23 mouse cellular contexts compared by ENCODE assay signal in the genomic region with DNA sequence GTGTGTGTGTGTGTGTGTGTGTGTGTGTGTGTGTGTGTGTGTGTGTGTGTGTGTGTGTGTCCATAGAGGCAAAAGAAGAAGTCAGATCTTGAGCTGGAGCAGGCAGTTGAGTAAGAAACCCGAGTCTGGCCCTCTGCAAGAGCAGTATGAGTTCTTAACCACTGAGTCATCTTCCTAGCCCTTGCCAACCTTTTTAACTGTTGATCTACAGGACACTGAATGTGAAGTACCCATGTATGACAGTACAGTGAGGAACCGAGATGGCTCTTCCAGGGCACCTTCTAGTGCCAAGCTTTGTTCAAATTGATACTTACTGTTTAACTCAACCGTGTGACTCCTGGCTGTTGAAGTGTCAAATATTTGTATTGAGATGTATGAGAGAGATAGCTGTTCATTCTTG.
DNase-seq lines count a peak whose midpoint lies in the region; ATAC-seq lines count a peak whose summit lies in the region.
"Had no signal": no experiment of that assay in that cellular context is flagged by ENCODE, and none has a peak within 500 bp of the region (broad histone marks: within the 10 kb centered on the region; RNA-seq: fewer than 3 reads in every experiment).

No protein-coding gene starts in this region.

- H3K4me2 ChIP-seq in neural tube, embryonic 15.5 days = no peak overlapping the region
- H3K4me2 ChIP-seq in forebrain, embryonic 13.5 days = no peak overlapping the region
- H3K4me2 ChIP-seq: embryonic facial prominence, embryonic 13.5 days; embryonic facial prominence, embryonic 15.5 days; forebrain, embryonic 12.5 days; forebrain, embryonic 15.5 days had no signal

- 0 out of 2 replicates have a peak overlapping the region, but pooled peaks have one; percentile 9 for H3K27ac ChIP-seq in neural tube, embryonic 15.5 days (replicated peaks)
- H3K27ac ChIP-seq in forebrain, embryonic 13.5 days = no peak overlapping the region
- H3K27ac ChIP-seq: embryonic facial prominence, embryonic 13.5 days; embryonic facial prominence, embryonic 15.5 days; forebrain, embryonic 10.5 days; forebrain, embryonic 12.5 days; forebrain, embryonic 15.5 days had no signal

- H3K4me1 ChIP-seq in neural tube, embryonic 15.5 days = peaks cover 19% of the 10 kb centered on the region
- H3K4me1 ChIP-seq in forebrain, embryonic 13.5 days = 0 out of 2 replicates have a peak, but pooled peaks cover 2% of the 10 kb centered on the region
- H3K4me1 ChIP-seq: embryonic facial prominence, embryonic 13.5 days; embryonic facial prominence, embryonic 15.5 days; forebrain, embryonic 12.5 days; forebrain, embryonic 15.5 days had no signal

- no peaks in the 10 kb centered on the region for H3K27me3 ChIP-seq in neural tube, embryonic 15.5 days (replicated peaks)
- no peaks in the 10 kb centered on the region for H3K27me3 ChIP-seq in forebrain, embryonic 13.5 days
- H3K27me3 ChIP-seq: embryonic facial prominence, embryonic 13.5 days; embryonic facial prominence, embryonic 15.5 days; forebrain, embryonic 12.5 days; forebrain, embryonic 15.5 days had no signal

- no peak overlapping the region for H3K9ac ChIP-seq in neural tube, embryonic 15.5 days (replicated peaks)
- H3K9ac ChIP-seq in forebrain, embryonic 13.5 days = no peak overlapping the region
- H3K9ac ChIP-seq: embryonic facial prominence, embryonic 13.5 days; embryonic facial prominence, embryonic 15.5 days; forebrain, embryonic 12.5 days; forebrain, embryonic 15.5 days; forebrain, postnatal 0 days had no signal

- 84% methylated on average over 3 of the region's 3 CpGs for WGBS in neural tube, embryonic 15.5 days
- WGBS in forebrain, embryonic 13.5 days = 94% methylated on average over 3 of the region's 3 CpGs

- H3K4me3 ChIP-seq in neural tube, embryonic 15.5 days (replicated peaks) = no peak overlapping the region
- H3K4me3 ChIP-seq in forebrain, embryonic 13.5 days = no peak overlapping the region
- H3K4me3 ChIP-seq: embryonic facial prominence, embryonic 13.5 days; embryonic facial prominence, embryonic 15.5 days; erythroblast, embryonic 14.5 days; forebrain, embryonic 10.5 days; forebrain, embryonic 12.5 days; forebrain, embryonic 15.5 days had no signal

- ATAC-seq in neural tube, embryonic 15.5 days (ENCODE audit: low FRiP score) = no peak
- no peak for ATAC-seq in forebrain, embryonic 13.5 days
- ATAC-seq: forebrain, embryonic 15.5 days; forebrain, postnatal 0 days had no signal

- H3K9me3 ChIP-seq in neural tube, embryonic 15.5 days (replicated peaks) = no peaks in the 10 kb centered on the region; the same call in 1 of the 2 replicates
- H3K9me3 ChIP-seq in forebrain, embryonic 13.5 days (replicated peaks) = no peaks in the 10 kb centered on the region
- H3K9me3 ChIP-seq: embryonic facial prominence, embryonic 13.5 days; embryonic facial prominence, embryonic 15.5 days; forebrain, embryonic 10.5 days; forebrain, embryonic 12.5 days; forebrain, embryonic 15.5 days had no signal

- no peak for DNase-seq in neural tube, embryonic 10.5 days (ENCODE audit: extremely low spot score, low spot score)
- DNase-seq in 3T3-L1 (ENCODE audit: low read depth, low spot score) (peak; percentile 11), NIH3T3 (ENCODE audit: low read depth) (peak; percentile 10)
- DNase-seq in urinary bladder, postnatal 4 days (ENCODE audit: low spot score in 2 of 2) = no peak
- DNase-seq: adrenal gland, adult 2 months; adrenal gland, postnatal 10 days; adrenal gland, postnatal 25 days; cerebellum, adult 11 months; cerebellum, adult 18-20 months; cerebellum, adult 8-10 months; cerebellum, adult 9-11 months; cerebellum, postnatal 14 days; cerebellum, postnatal 36 days; embryo, embryonic 11 days; forebrain, postnatal 0 days had no signal

- no peaks in the 10 kb centered on the region for H3K36me3 ChIP-seq in neural tube, embryonic 15.5 days
- no peaks in the 10 kb centered on the region for H3K36me3 ChIP-seq in forebrain, embryonic 13.5 days (ENCODE audit: poor library complexity, severe bottlenecking)
- H3K36me3 ChIP-seq: embryonic facial prominence, embryonic 13.5 days; embryonic facial prominence, embryonic 15.5 days; forebrain, embryonic 10.5 days; forebrain, embryonic 12.5 days; forebrain, embryonic 15.5 days had no signal

Comparison
In these comparisons a context has a peak if more than half of its experiments do, and no peak if none do; other contexts are left out.
1. DNase-seq: peak in 3T3-L1 (single experiment) and NIH3T3 (single experiment); none in neural tube, embryonic 10.5 days (single experiment) and urinary bladder, postnatal 4 days (0 of 2).